Mouse (Mus musculus): ENCODE measurements at regions not wholly inside any gene's neighbourhood (a gene's known extent, or its start where the extent isn't known, plus 50 kb on each side); places are given as distances from the start of the nearest gene placed in this dataset.

- DNase-seq = no peak
These were observed 199.1 kb downstream of the Nuf2 start for GRCm38 (mm10) chr1:169332165-169332564.

DNA sequence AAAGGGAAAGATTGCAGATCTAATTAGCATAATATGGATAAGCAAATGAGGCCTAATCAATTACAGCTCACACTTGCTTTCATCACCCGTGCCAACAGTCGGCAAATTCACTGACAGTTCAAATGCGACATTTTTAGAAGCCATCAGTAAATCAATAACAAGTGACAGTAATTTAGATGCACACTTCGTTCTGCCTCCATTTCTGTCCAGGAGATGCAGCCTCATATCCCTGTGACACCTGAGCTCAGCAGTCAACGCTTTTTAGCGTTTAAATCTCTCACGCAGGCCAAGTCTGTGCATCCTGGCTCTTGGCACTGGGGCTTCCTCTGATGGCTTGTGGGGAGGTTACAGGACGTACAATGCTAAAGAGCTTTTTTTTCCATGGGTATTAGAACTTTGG, 218.0 kb downstream of the Nuf2 start:
- no peak for DNase-seq

DNA sequence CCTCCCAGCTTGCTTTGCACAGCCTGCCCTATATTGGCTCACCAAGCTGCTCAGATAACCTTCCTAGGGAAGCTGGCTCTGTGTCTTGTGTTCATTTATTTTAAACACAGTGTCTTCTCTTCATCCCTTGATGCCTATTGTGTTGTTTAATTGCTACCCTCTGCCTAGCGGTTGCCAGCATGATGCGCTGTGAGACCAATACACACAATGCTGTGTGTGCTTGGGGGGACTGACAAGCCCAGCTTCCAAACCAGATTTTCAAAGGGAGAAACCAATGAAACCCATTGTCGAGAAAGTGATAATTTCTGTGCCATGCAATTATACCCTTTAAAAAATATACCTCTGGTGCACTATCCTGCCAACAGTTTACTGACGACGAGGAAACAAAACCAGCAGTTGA, 247.8 kb downstream of the Nuf2 start:
- DNase-seq = no peak

DNA sequence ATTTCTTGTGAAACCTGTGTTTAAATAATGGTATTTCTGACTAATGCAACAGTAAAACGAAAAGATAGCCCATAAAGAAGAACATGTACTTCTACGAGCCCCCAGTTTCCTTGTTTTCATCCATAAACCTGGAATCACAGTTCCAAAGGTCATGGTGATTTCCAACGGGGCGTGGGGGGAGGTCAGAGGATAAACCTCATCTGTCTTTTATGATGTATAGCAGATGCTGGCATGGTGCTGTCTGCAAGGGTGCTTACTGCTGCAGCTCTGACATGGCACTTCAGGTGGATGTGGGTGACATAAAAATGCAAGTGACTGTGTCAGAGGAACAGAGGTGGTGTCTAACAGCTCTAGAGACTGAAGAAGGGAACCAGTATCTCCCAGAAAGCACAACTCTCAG, 260.5 kb downstream of the Nuf2 start:
- no peak for DNase-seq

DNA sequence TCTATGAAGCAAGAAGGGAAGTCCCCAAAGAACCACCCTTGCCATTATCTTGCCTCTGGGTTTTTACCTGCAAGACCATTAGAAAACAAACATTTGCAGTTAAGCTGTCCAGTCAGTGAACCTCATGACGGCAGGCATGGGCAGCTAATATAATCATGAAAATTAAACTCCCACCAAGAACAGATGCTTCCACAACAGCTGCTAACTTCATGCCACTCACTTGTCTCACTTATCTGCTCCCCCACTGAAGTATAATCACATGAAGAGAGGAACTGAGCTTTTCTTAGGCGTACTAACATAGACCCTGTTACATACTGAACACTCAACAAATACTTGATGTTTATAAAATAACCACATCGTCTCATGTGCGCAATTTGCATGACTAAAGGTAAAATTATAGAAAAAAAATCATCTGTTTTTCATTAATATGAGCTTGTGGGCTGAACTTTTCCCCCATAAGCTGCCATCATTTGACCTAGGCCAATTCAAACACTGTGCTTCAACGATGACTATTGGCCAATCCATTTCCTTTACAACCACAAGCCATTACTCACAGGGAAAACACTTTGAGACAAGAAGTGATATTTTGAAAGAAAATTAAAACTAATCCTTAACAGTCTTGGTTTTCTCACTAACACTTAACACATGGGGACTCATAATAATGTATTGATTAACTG, 267.1 kb downstream of the Nuf2 start:
- DNase-seq = no peak

DNA sequence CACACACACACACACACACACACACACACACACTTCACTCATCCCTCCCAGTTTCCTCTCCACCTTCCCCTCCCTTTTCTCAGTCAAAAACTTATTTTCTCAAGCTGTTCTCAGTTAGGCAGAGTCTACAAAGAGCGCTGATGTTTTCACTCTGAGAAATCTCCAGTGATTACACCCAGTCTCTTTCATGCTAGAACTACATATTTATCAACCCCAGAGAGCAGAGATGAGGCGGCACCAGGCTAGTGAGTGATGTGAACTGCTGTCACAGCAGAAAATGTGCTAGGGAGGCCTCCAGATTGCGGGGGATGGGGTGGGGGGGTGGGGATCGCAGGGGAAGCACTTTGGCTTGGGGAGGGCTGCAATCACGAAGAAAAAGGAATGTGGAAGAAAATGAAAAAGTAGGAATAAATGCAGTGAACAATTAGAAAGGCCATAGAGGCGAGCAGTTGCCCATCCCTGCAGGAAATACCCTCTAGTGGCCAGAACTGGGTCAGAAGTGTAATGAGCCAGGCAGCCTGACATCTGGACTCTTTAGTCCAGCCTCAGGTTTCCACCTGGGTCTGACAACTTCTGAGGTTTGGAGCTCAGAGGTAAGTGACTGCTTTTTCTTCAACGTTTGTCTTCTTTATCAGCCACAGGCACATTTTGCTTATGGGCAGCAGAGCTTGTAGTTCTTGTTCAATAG, 276.9 kb downstream of the Nuf2 start:
- DNase-seq = no peak

- DNase-seq = peak in 1 of 2 experiments; percentile 4
These were observed 279.1 kb downstream of the Nuf2 start for GRCm38 (mm10) chr1:169252189-169252588.

DNA sequence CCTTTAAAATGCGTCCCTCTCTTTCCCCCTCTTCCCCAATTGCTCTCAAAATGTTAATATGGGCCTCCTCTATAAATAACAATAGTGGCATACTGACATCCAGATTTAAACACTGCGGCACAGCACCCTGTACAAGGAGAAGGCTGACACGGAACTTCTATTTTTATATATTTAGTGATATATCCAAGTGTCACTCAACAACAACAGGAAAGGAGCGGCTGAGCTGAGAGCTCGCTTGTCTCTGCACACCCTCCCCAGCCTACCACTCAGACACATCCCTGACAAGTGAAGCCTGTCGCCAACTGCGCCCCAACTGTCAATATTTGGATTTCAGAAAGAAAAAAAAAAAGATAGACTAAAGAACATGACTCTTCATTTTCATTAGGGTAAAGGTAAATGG, 282.2 kb downstream of the Nuf2 start:
- peak in 1 of 2 experiments; percentile 16 for DNase-seq

DNA sequence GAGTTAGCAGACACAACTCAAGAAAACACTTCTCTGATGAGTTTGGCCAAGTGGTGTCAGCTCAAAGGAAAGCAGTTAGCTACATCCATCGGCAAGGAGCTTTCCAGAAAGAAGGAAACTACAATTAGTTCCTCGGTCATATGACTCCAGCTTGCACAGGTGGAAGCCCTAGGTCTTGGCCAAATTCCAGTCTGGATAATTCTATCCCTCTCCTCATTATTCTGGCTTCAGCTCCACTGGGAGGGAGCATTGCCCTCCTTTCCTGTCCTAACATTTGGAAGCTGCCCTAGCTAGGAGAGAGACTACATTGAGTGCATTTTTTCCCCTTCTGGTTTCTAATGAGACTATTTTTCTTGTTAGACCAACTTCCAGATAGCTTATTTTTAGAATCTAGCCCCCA, 290.9 kb downstream of the Nuf2 start:
- DNase-seq = no peak

DNA sequence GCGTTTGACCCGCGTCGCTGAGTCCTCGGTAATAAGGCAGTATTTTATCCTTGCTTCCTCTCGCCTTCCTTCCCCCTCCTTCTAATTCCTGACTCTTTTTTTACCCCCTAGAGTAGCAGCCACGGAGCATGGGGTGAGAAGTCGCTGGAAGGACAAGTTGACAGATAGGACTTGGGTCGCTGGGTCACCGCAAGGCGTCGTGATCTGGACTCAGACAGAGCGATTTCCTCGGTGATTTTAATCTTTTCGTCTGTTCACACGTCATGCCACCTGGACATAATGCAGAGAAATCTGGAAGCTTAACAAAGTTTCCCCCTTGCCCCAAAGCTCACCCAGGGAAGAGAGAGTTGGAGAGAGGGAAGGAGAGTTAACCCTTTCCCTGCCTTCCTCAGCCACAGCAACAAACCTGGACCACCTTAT, 292.6 kb downstream of the Nuf2 start:
- no peak for DNase-seq

GRCm38 (mm10) chr1:169235276-169235681, 296.0 kb downstream of the Nuf2 start:
- no peak for DNase-seq

DNA sequence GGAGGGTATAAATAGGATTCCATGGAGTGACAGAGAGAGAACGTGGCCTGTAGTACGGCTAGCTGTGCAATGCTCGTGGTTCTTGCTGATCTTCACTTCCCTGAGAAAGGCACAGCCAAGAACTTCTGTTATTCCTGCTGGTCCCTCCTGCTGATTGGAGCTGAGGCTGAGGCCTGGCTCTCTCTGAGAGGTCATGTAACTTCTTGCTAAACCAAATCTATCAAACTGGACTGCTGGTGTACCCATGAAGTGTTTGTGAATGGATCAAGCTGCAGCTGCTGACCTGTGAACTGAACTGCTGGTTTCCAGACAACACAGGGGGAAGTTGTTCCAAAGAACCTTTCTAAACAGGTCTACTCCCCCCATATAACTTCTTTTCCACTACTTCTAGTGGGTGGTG, 297.9 kb downstream of the Nuf2 start:
- no peak for DNase-seq

GRCm38 (mm10) chr1:169230097-169230496, 301.2 kb downstream of the Nuf2 start:
- DNase-seq = no peak

GRCm38 (mm10) chr1:169224431-169224830, 306.8 kb downstream of the Nuf2 start:
- DNase-seq = no peak

DNA sequence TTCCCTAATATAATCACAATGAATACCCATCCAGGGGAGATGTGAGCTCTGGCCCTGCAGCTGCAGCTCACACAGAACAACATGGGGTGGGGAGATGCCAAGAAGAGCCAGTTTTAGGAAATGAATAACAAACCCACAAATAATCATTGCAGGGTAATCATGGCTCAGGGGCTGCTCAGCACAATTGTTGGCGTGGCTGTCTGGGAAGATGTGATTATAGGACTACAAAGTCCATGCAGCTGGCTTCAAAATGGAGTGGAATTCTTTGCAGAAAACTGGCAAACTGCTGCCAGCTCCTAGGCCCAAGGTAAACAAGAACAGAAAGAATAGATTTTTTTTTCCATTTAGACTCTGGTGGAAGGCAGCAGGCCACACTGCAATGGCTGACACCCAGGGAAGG, 343.6 kb downstream of the Nuf2 start:
- peak in 1 of 2 experiments; percentile 10 for DNase-seq

DNA sequence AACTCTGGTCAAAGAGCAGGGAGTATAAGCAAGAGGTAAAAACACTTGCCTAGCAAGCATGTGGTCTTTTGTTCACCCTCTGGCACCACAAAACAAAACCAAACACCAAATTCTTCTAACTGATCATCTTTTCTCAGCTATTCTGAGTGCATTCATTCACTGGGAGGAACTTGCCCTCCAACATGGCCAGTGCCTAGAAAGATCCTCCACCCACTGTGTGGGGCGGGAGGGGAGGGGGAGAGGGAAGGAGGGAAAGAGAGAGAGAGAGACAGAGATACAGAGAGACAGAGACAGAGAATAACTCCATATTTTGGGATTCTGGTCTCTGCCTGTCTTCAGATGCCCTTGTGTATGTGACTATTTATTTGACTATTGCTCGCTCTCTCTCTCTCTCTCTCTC, 360.9 kb downstream of the Nuf2 start:
- no peak for DNase-seq

GRCm38 (mm10) chr1:169168033-169168432, 363.2 kb downstream of the Nuf2 start:
- DNase-seq = no peak

DNA sequence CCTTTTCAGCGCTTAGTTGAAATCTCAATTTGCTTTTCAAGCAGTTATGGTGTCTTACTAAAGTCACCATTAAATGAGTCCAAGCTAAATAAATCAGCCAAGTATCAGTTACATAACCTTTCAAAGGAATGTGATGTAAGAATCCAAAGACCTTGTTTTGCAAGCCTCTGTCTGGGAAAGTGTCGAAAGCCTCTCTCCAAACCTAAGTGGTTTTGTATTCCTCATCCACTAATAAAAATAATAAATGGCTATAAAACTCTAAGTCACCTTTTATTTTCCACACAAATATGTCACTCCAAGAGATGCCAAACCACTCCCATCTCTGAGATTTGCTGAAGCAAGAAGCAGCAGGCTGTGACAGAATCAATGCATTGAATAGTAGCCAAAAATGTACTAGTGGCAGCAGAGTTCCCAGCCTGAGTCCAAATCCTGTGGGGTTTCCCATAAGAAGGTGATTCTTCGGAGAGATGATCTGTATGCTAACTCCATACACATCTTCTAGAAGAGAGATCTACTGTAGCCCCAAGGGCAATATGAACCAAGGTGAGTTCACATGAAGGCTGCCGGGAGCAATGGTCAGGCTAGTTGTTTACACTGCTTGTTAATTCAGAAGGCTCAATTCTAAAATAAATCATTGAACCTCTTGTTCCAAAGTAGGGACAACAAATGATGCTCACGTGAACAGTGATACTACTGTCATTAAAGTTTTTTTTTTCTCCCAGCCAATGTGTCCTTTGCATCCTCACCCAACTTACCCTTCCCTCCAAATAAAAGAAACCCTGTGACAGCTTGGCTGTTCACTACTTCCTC, 365.0 kb downstream of the Nuf2 start:
- peak; percentile 18 to 19 for DNase-seq

DNA sequence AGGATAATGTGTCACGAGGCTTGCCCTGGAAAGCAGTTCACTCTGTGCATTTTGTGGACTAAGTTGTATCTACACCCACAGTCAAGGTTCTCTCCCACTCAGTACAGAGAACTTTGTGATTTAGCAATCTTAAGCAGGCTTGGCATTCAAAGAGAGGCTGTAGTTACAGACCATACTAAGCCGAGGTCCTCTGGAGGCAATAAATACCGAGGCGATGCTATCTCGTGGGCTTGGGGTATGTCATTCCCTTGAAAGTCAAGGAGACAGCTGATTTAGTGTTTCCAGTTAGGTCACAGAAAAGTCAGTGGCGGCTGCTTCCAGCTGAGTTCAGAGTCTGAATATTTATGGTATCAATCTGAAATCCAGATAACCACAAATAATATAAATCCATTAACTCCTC, 370.4 kb downstream of the Nuf2 start:
- no peak for DNase-seq

DNA sequence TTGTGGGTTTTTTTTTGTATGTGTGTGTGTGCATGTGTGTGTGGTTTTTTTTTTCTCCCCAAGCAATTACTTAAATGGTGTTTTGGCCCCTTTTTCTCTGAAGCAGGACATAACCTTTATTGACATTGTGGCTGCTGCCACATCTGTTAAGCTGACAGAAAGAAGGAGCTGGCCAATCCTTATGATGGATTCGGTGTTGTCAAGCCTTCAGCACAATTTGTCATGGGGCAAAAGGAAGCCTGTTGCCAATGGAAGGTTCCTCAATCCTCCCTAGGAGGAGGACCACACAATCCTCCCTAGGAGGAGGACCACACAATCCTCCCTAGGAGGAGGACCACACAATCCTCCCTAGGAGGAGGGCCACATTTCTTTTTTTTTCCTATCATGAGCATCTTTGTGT, 371.0 kb downstream of the Nuf2 start:
- DNase-seq = no peak

- no peak for DNase-seq
These were observed 371.5 kb downstream of the Nuf2 start for GRCm38 (mm10) chr1:169159786-169160185.

- no peak for DNase-seq
These were observed 373.8 kb downstream of the Nuf2 start for GRCm38 (mm10) chr1:169157496-169157895.

DNA sequence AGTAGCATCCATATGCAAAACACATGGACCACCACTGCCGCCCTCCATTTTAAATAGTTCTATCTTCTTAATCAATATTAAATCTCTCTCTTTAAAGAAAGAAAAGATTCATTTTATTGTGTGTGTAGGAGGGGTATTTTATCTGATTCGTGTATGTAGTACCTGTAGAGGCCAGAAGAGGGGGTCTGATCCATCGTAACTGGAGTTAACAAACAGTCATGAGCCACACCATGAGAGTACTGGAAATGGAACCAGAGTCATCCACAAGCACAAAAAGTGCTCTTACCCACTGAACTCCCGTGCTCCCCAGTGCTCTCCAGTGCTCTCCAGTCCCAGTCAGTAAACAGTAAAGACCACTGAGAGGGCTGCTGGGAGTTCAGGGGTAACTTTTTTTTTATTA, 374.4 kb downstream of the Nuf2 start:
- DNase-seq = no peak

All from heart, adult 18-20 months (tissue).